Mouse (Mus musculus) CD4-positive naive resting alpha-beta T cell, adult 57 days (primary cell): ENCODE data around the gene Ear6. TPM values are rescaled to one million over a fixed set of nuclear protein-coding genes. Genes with fewer than 3 reads are reported as not detected.

Experiments used
- total RNA-seq: library from RNA; stranded (reverse); gene quantifications from one replicate; pipeline ENCODE4 v1.2.4, GENCODE M21; 2023

The Ear6 gene
- not detected for total RNA-seq

DNA sequence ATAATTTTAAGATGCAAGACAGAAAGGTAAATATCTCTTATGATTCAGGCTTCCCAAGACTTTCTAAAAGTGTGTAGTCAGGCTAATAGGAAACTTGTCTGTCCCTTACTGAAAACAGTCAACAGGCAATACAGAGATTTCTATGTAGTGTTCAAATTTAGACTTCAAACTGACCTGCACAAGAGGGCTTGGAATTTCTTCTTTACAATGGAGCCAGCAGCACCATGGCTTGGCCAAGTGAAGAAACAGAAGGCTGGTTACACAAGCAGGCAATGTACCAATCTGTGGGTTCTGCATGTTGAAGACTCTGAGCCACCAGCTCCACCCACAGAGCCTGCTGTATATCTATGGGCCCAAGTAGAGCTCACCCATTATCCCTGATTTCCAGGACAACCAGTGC lies at the start of gene Ear6:
Gene Ear6, plus strand, starts transcription at position 301 of the 400 bp plus-strand sequence.

DNA sequence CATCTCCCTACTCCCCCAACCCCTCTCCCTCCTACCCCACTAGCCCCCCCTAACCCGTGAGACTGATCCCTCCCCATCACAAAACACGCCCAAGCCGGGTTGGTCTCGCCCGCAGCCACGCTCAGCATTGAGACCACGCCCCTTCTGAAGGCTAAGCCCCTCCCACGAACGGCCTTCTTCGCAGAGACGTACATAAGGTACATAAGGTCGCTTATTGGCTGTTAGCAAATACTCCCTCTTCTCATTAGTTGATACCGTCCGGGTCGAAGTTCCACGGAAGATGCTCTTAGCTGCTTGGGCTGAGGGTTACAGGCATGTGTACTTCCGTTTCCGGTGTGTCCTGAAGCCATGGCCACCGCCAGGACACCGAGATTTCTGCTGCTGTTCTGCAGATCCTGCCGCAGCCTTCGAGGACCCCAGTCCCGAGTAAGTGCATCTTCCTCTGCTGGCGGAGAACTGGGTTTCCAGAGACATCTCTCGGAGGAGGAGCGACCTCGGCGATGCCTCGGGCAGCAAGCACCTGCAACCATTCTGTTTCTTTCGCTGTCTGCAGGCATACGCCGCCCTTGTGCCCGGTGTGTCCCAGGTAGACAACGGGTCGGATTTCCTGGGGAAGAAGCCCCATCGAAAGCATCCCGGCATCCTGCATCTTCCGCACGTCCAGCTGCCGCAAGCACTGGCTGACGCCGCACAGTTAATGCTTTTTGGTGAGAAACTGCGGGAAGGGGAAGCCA lies 31.3 kb downstream of the Ear6 start, which contains the start of gene Mettl17:
Gene Mettl17, plus strand, starts transcription at position 245 of the 734 bp plus-strand sequence.

DNA sequence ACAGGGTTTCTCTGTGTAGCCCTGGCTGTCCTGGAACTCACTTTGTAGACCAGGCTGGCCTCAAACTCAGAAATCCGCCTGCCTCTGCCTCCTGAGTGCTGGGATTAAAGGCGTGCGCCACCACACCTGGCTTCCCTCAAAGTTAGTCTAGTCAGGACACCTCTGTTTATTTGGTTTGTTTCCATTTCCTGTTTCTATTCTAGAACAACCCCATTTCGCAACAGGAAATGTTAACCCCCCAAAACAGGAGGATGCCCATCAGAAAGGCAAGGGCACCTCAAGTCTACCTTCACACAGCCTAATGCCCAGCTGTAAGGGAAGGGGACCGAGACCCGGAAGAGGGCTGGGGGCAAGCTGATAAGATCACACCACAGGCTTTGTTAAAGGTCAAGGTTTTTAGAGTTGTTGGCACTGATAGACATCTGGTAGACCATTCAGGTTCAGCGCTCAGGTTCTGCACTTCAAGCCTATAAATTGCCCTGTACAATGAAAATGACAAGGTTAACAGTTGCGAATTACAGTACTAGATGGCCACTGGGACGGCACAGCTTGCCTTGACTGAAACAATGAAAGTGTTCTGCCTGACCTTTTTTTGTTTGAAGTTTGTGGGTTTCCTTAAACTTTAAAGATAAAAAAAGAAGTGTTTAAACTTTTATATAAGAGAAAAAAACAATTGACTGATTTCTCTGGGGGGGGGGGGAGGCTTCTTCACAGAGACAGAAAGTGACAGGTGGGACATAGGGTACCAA lies 38.9 kb downstream of the Ear6 start, which contains the start of gene Slc39a2:
Gene Slc39a2, plus strand, starts transcription at position 699 of the 749 bp plus-strand sequence.

Other genes starting within 250 kb of the Ear6 start
- gene Gm17078, start 242.4 kb upstream of the Ear6 start, total RNA-seq: not detected
- not detected for gene Gm4181, start 218.0 kb upstream of the Ear6 start, total RNA-seq
- gene Gm17079, start 158.2 kb upstream of the Ear6 start, total RNA-seq: not detected
- not detected for gene Gm5800, start 136.5 kb upstream of the Ear6 start, total RNA-seq
- gene Ang4, start 80.1 kb upstream of the Ear6 start, total RNA-seq: not detected
- gene AY358078, start 53.7 kb upstream of the Ear6 start, total RNA-seq: not detected
- 82.5 TPM for gene Mettl17, start 31.1 kb downstream of the Ear6 start, total RNA-seq
- gene Slc39a2, start 39.2 kb downstream of the Ear6 start, total RNA-seq: 0.86 TPM
- 27.5 TPM for gene Ndrg2, start 60.5 kb downstream of the Ear6 start, total RNA-seq
- gene Tppp2, start 64.7 kb downstream of the Ear6 start, total RNA-seq: not detected
- gene Rnase13, start 69.1 kb downstream of the Ear6 start, total RNA-seq: not detected
- 2.7 TPM for gene Arhgef40, start 131.0 kb downstream of the Ear6 start, total RNA-seq
- 0.95 TPM for gene Tmem253, start 162.0 kb downstream of the Ear6 start, total RNA-seq
- 18.6 TPM for gene Zfp219, start 167.0 kb downstream of the Ear6 start, total RNA-seq
- gene Olfr221, start 188.8 kb downstream of the Ear6 start, total RNA-seq: not detected